Mouse (Mus musculus) MEL (cell line): ENCODE results near the gene Mmp15. TPM values are rescaled to one million over a fixed set of nuclear protein-coding genes. Genes with fewer than 3 reads are reported as not detected.

Experiments
- DNase-seq: peaks from one replicate; pipeline ENCODE4 v3.0.0; 2011; ENCODE audit warnings: low read depth, low spot score
- H3K27ac ChIP-seq: 2 replicates; pipeline ENCODE4 v1.5.1; 2012; ENCODE audit warnings: low read depth, mild to moderate bottlenecking, control low read depth, low read length, moderate library complexity; ENCODE audit not compliant: control insufficient read depth
- H3K27me3 ChIP-seq, 2 experiments: fragments of 150-350 bp in 1 of 2; sonication (generic) in 1 of 2; 2 replicates each; pipeline ENCODE4 v1.6.1; 2012; ENCODE audit warnings: low read length in 2 of 2, mild to moderate bottlenecking in 2 of 2, improper control_type of control experiment in 1 of 2, moderate library complexity in 1 of 2; ENCODE audit not compliant: insufficient read depth in 2 of 2, control insufficient read depth in 1 of 2
- H3K36me3 ChIP-seq, 2 experiments: 2 replicates each; pipeline ENCODE4 v1.6.1; 2012 to 2014; ENCODE audit warnings: low read length in 2 of 2, improper control_type of control experiment in 1 of 2, inconsistent platforms in 1 of 2, mild to moderate bottlenecking in 1 of 2; ENCODE audit not compliant: insufficient read depth in 2 of 2, control insufficient read depth in 1 of 2
- H3K4me1 ChIP-seq, 2 experiments: fragments of 150-350 bp in 1 of 2; sonication (generic) in 1 of 2; 2 replicates each; pipeline ENCODE4 v1.6.1; 2012; ENCODE audit warnings: low read length in 2 of 2, improper control_type of control experiment in 1 of 2, mild to moderate bottlenecking in 1 of 2; ENCODE audit not compliant: insufficient read depth in 2 of 2, control insufficient read depth in 1 of 2
- H3K4me3 ChIP-seq, 2 experiments: fragments of 150-350 bp in 1 of 2; sonication (generic) in 1 of 2; 2 replicates each; pipeline ENCODE4 v1.5.1; 2012; ENCODE audit warnings: low read depth in 2 of 2, low read length in 2 of 2, mild to moderate bottlenecking in 2 of 2, moderate library complexity in 2 of 2, control low read depth in 1 of 2, improper control_type of control experiment in 1 of 2; ENCODE audit not compliant: control insufficient read depth in 1 of 2, insufficient read depth in 1 of 2
- H3K79me2 ChIP-seq: 2 replicates; pipeline ENCODE4 v1.6.1; 2012; ENCODE audit warnings: mild to moderate bottlenecking, low read length, moderate library complexity; ENCODE audit not compliant: control insufficient read depth, poor library complexity, insufficient read depth
- H3K9ac ChIP-seq: 2 replicates; pipeline ENCODE4 v1.6.1; 2012; ENCODE audit warnings: low read depth, mild to moderate bottlenecking, control low read depth, low read length, moderate library complexity; ENCODE audit not compliant: control insufficient read depth, poor library complexity, severe bottlenecking
- H3K9me3 ChIP-seq: fragments of 150-350 bp; sonication (generic); replicated peaks from 2 replicates; pipeline ENCODE4 v1.6.1; 2012; ENCODE audit warnings: mild to moderate bottlenecking, low read length, improper control_type of control experiment, moderate library complexity; ENCODE audit not compliant: insufficient read depth
- CHD2 ChIP-seq: IDR thresholded peaks from 2 replicates; pipeline ENCODE4 v1.6.1; 2011; ENCODE audit warnings: low read length, improper control_type of control experiment
- E2F4 ChIP-seq: IDR thresholded peaks from 2 replicates; pipeline ENCODE4 v1.6.1; 2011; ENCODE audit warnings: low read depth, low read length, improper control_type of control experiment, borderline replicate concordance
- ELF1 ChIP-seq: IDR thresholded peaks from 2 replicates; pipeline ENCODE4 v1.6.1; 2014; ENCODE audit warnings: low read depth, mild to moderate bottlenecking, inconsistent platforms, low read length, improper control_type of control experiment, moderate library complexity
- EP300 ChIP-seq, 2 experiments: IDR thresholded peaks; 2 replicates each; pipeline ENCODE4 v1.6.1; 2011; ENCODE audit warnings: improper control_type of control experiment in 2 of 2, low read length in 2 of 2, low read depth in 1 of 2, mild to moderate bottlenecking in 1 of 2
- GABPA ChIP-seq: IDR thresholded peaks from 2 replicates; pipeline ENCODE4 v1.6.1; 2012; ENCODE audit warnings: low read depth, mild to moderate bottlenecking, inconsistent platforms, low read length, improper control_type of control experiment, moderate library complexity
- GATA1 ChIP-seq: IDR thresholded peaks from 2 replicates; pipeline ENCODE4 v1.6.1; 2011; ENCODE audit warnings: low read depth, low read length, improper control_type of control experiment
- MAFK ChIP-seq: IDR thresholded peaks from 2 replicates; pipeline ENCODE4 v1.6.1; 2011; ENCODE audit warnings: low read depth, mild to moderate bottlenecking, low read length, improper control_type of control experiment, borderline replicate concordance
- MEF2A ChIP-seq: IDR thresholded peaks from 2 replicates; pipeline ENCODE4 v1.6.1; 2014; ENCODE audit warnings: low read depth, mild to moderate bottlenecking, inconsistent platforms, low read length, improper control_type of control experiment; ENCODE audit not compliant: poor library complexity, insufficient replicate concordance, severe bottlenecking; ENCODE audit errors: extremely low read depth
- MYC ChIP-seq: IDR thresholded peaks from 2 replicates; pipeline ENCODE4 v1.6.1; 2011; ENCODE audit warnings: low read depth, mild to moderate bottlenecking, low read length, improper control_type of control experiment, moderate library complexity
- POLR2A ChIP-seq, 2 experiments: IDR thresholded peaks; 2 replicates each; pipeline ENCODE4 v1.6.1; 2011 to 2012; ENCODE audit warnings: low read length in 2 of 2, mild to moderate bottlenecking in 2 of 2, control low read depth in 1 of 2, improper control_type of control experiment in 1 of 2, low read depth in 1 of 2, moderate library complexity in 1 of 2; ENCODE audit not compliant: control insufficient read depth in 1 of 2, insufficient read depth in 1 of 2, poor library complexity in 1 of 2
- RAD21 ChIP-seq: IDR thresholded peaks from 2 replicates; pipeline ENCODE4 v1.6.1; 2011; ENCODE audit warnings: mild to moderate bottlenecking, low read depth, low read length, improper control_type of control experiment
- SIN3A ChIP-seq: IDR thresholded peaks from 2 replicates; pipeline ENCODE4 v1.6.1; 2012; ENCODE audit warnings: low read length, improper control_type of control experiment, inconsistent platforms
- TAL1 ChIP-seq: IDR thresholded peaks from 2 replicates; pipeline ENCODE4 v1.6.1; 2012; ENCODE audit warnings: mild to moderate bottlenecking, inconsistent platforms, low read length, moderate library complexity, mixed read lengths
- TCF12 ChIP-seq: IDR thresholded peaks from 2 replicates; pipeline ENCODE4 v1.6.1; 2014; ENCODE audit warnings: low read depth, mild to moderate bottlenecking, inconsistent platforms, low read length, improper control_type of control experiment, moderate library complexity
- UBTF ChIP-seq: IDR thresholded peaks from 2 replicates; pipeline ENCODE4 v1.6.1; 2012; ENCODE audit warnings: low read depth, mild to moderate bottlenecking, inconsistent platforms, low read length, improper control_type of control experiment, moderate library complexity, borderline replicate concordance; ENCODE audit not compliant: insufficient read depth
- USF1 ChIP-seq: IDR thresholded peaks from 2 replicates; pipeline ENCODE4 v1.6.1; 2014; ENCODE audit warnings: low read depth, mild to moderate bottlenecking, inconsistent platforms, low read length, improper control_type of control experiment, moderate library complexity
- ZC3H11A ChIP-seq: IDR thresholded peaks from 2 replicates; pipeline ENCODE4 v1.6.1; 2012; ENCODE audit warnings: low read depth, mild to moderate bottlenecking, inconsistent platforms, low read length, improper control_type of control experiment
- ZKSCAN1 ChIP-seq: IDR thresholded peaks from 2 replicates; pipeline ENCODE4 v1.6.1; 2012; ENCODE audit warnings: low read depth, mild to moderate bottlenecking, inconsistent platforms, low read length, improper control_type of control experiment, moderate library complexity
- polyA plus RNA-seq, 2 experiments: library from polyadenylated mRNA; stranded (reverse) in 1 of 2; unstranded in 1 of 2; fragments of >175 nt in 1 of 2; fragments of >200 nt in 1 of 2; gene quantifications; 2 replicates each; pipeline versions ENCODE4 v1.2.1 to v1.2.4; 2012; ENCODE audit warnings: low replicate concordance in 2 of 2, low read depth in 1 of 2; ENCODE audit not compliant: insufficient read length in 2 of 2, insufficient read depth in 1 of 2, missing spikeins in 1 of 2
- total RNA-seq: library from RNA; depleted of rRNA; stranded (reverse); fragments of 300-350 nt; gene quantifications from 2 replicates; pipeline ENCODE4 v1.2.3, GENCODE M21; 2012

Mmp15 gene
- total and polyA plus RNA-seq, 3 experiments, result 0.01 TPM; not detected in 2

DNA sequence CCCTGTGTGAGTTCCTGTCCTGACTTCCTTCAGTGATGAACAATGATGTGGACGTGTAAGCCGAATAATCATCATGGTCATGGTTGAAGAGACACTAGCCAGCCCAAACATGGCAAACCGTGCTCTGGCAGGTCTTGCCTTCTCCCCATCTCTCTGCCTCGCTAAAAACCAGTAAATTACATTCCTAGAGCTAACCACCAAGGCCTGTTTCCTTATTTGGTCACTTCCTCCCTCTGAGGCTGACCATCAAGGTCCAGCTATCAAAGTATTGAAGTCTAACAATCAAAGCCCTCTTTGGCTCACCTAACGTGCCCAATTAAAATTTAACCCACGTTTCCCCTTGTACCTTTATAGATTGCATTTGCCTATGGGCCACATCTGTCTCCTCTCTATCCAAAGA lies 10.2 kb downstream of the Mmp15 start:
- no peak overlapping the region for H3K4me3 ChIP-seq
- TF ChIP-seq POLR2A (IDR thresholded peaks at IDR 0.05; ENCODE audit: control insufficient read depth in 1 of 2, insufficient read depth in 1 of 2, low read depth in 1 of 2, low read length in 2 of 2, poor library complexity in 1 of 2) (no peak), RAD21 (no peak), GABPA (no peak)
- no peaks in the 10 kb centered on the region for H3K27me3 ChIP-seq
- H3K79me2 ChIP-seq, result no peaks in the 10 kb centered on the region
- no peaks in the 10 kb centered on the region for H3K36me3 ChIP-seq
- no peak for DNase-seq
- peaks cover 0 to 10% of the 10 kb centered on the region in 2 experiments; a peak in 2 of 4 replicates for H3K4me1 ChIP-seq
- H3K9me3 ChIP-seq, result no peaks in the 10 kb centered on the region
- no peak overlapping the region for H3K27ac ChIP-seq
- no peak overlapping the region for H3K9ac ChIP-seq

DNA sequence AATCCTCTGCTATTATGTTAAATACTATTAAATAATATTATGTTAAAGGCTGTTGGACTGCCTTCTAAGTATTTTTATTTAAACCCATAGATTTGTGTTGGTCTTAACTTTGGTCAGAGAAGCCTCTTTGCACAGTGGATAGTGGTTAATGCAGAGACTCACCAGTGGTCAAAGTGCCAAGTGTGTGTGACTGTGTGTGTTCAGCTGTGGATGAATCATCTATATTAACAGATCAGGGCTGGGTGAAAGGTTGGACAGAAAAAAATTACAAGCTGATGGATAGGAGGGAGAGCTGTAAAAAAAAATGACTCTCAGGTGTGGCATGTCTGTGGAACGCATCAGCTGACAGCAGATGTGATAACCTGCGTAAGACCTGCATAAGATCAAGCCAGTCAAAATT lies 11.8 kb downstream of the Mmp15 start:
- no peaks in the 10 kb centered on the region for H3K79me2 ChIP-seq
- TF ChIP-seq MEF2A (no peak), UBTF (no peak), TAL1 (no peak), E2F4 (no peak), TCF12 (no peak), MAFK (no peak), GATA1 (no peak), ZKSCAN1 (no peak), USF1 (no peak), EP300 (IDR thresholded peaks at IDR 0.05; ENCODE audit: low read depth in 1 of 2, low read length in 2 of 2) (no peak), RAD21 (no peak), MYC (no peak), ZC3H11A (no peak), SIN3A (no peak), CHD2 (no peak), ELF1 (no peak)
- TF ChIP-seq, all 39 proteins: peak for 0
- H3K4me1 ChIP-seq, result peaks cover 0 to 15% of the 10 kb centered on the region in 2 experiments; a peak in 2 of 4 replicates

More for the DNA sequence above, 11.8 kb downstream of the Mmp15 start:
- no peaks in the 10 kb centered on the region for H3K36me3 ChIP-seq
- H3K4me3 ChIP-seq, result no peak overlapping the region
- H3K27ac ChIP-seq, result no peak overlapping the region
- H3K9ac ChIP-seq, result no peak overlapping the region
- no peak for DNase-seq
- H3K9me3 ChIP-seq, result no peaks in the 10 kb centered on the region
- H3K27me3 ChIP-seq, result no peaks in the 10 kb centered on the region
